12 mouse cellular contexts compared by ENCODE assay signal in the genomic region with DNA sequence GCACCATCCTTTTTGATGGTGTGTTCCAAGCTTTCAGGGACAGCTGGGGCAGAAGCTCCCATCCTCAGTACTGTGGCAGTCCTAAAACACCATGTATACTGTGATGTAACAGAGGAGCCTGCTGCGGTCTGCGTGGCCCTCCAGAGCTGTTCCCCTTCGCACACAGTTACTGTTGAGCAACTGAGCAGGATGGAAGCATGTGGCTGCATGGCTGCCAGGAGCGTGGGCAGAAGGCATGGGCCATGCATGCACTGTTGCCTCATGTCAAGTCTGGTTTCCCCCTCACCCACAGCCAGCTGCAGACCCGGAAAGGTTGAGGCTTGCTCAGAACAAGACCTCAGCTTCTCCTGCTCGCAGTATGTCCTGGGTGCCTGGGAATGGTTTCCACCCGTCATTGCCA. TPM values are rescaled to one million over a fixed set of nuclear protein-coding genes. Genes with fewer than 3 reads are reported as not detected.
DNase-seq lines count a peak whose midpoint lies in the region.
"Had no signal": no experiment of that assay in that cellular context is flagged by ENCODE, and none has a peak within 500 bp of the region (broad histone marks: within the 10 kb centered on the region; RNA-seq: fewer than 3 reads in every experiment).

No protein-coding gene starts in this region.

- intact Hi-C loops in left cerebral cortex, postnatal 25 days (cut with DNase I), result no loop called here
- intact Hi-C loops in heart, postnatal 36 days (cut with DNase I), result no loop called here

- DNase-seq in adrenal gland, adult 2 months, result peak; percentile 20
- DNase-seq in adrenal gland, postnatal 10 days, result no peak
- DNase-seq in lung, postnatal 4 days, result peak; percentile 47 to 51
- DNase-seq in lung, postnatal 10 days, result no peak
- peak; percentile 30 to 62 for DNase-seq in left cerebral cortex, postnatal 25 days (ENCODE audit: low spot score in 2 of 2)
- peak; percentile 30 to 32 for DNase-seq in right cerebral cortex, postnatal 36 days (ENCODE audit: low spot score in 2 of 2)
- DNase-seq in heart, postnatal 36 days, result no peak
- no peak for DNase-seq in urinary bladder, postnatal 4 days (ENCODE audit: low spot score in 2 of 2)
- DNase-seq: cerebellum, adult 8-10 months; kidney, postnatal 4 days; liver, embryonic 13.5 days; midbrain, embryonic 14.5 days had no signal

RNA-seq across cellular contexts. Expression of gene Oscp1, which starts 6.9 kb away (rescaled TPM):
- 10 to 100 TPM in 1 of 2 experiments, 1 to 10 TPM in 1; 9.5 to 10.9 TPM for total RNA-seq in adrenal gland, adult 2 months (2021)
- polyA plus RNA-seq in adrenal gland, adult 2 months (2012; rRNA removed), result 1.6 and 2.1 TPM in 2 replicates
- 10 to 100 TPM in 1 of 2 experiments, 1 to 10 TPM in 1; 8.2 to 11.2 TPM for total RNA-seq in adrenal gland, postnatal 10 days (2021)
- total RNA-seq in left cerebral cortex, postnatal 25 days (2021), result 10 to 100 TPM; 45.5 to 55.8 TPM
- 1 to 10 TPM; 2.5 to 2.7 TPM for total RNA-seq in heart, postnatal 36 days (2021)

RNA-seq across cellular contexts. Expression of gene Mrps15, which starts 18.5 kb away (rescaled TPM):
- total RNA-seq in adrenal gland, adult 2 months (2021), result 100 to 1,000 TPM in 1 of 2 experiments, 10 to 100 TPM in 1; 77.2 to 112 TPM
- polyA plus RNA-seq in adrenal gland, adult 2 months (2012; rRNA removed), result 196 TPM in 2 replicates
- total RNA-seq in adrenal gland, postnatal 10 days (2021), result 10 to 100 TPM; 72.3 to 78.8 TPM
- 10 to 100 TPM; 43.0 to 49.4 TPM for total RNA-seq in left cerebral cortex, postnatal 25 days (2021)
- total RNA-seq in heart, postnatal 36 days (2021), result 10 to 100 TPM; 79.5 to 82.5 TPM

RNA-seq across cellular contexts. Expression of gene Lsm10, which starts 31.2 kb away (rescaled TPM):
- 10 to 100 TPM; 23.4 to 30.7 TPM for total RNA-seq in adrenal gland, adult 2 months (2021)
- polyA plus RNA-seq in adrenal gland, adult 2 months (2012; rRNA removed), result 29.3 and 32.5 TPM in 2 replicates
- 10 to 100 TPM; 18.2 to 23.2 TPM for total RNA-seq in adrenal gland, postnatal 10 days (2021)
- 10 to 100 TPM; 13.1 to 14.8 TPM for total RNA-seq in left cerebral cortex, postnatal 25 days (2021)
- total RNA-seq in heart, postnatal 36 days (2021), result 10 to 100 TPM; 14.5 to 16.4 TPM

RNA-seq across cellular contexts. Expression of gene Stk40, which starts 38.5 kb away (rescaled TPM):
- 10 to 100 TPM; 43.0 to 56.0 TPM for total RNA-seq in adrenal gland, adult 2 months (2021)
- 33.2 and 33.5 TPM in 2 replicates for polyA plus RNA-seq in adrenal gland, adult 2 months (2012; rRNA removed)
- total RNA-seq in adrenal gland, postnatal 10 days (2021), result 10 to 100 TPM; 48.4 to 53.0 TPM
- total RNA-seq in left cerebral cortex, postnatal 25 days (2021), result 10 to 100 TPM; 33.9 to 35.6 TPM
- total RNA-seq in heart, postnatal 36 days (2021), result 10 to 100 TPM; 33.6 to 41.5 TPM

RNA-seq across cellular contexts. Expression of gene Csf3r, which starts 40.9 kb away (rescaled TPM):
- total RNA-seq in adrenal gland, adult 2 months (2021), result 1 to 10 TPM; 1.5 to 1.6 TPM
- polyA plus RNA-seq in adrenal gland, adult 2 months (2012; rRNA removed), result 3.1 TPM in 2 replicates
- 1 to 10 TPM; 1.4 to 1.9 TPM for total RNA-seq in adrenal gland, postnatal 10 days (2021)
- 1 to 10 TPM; 4.6 to 4.8 TPM for total RNA-seq in left cerebral cortex, postnatal 25 days (2021)
- 1 to 10 TPM in 1 of 2 experiments, under 1 TPM in 1; 1.00 to 1.6 TPM for total RNA-seq in heart, postnatal 36 days (2021)

Comparison
In these comparisons a context has a peak if more than half of its experiments do, and no peak if none do; other contexts are left out.
1. DNase-seq: peak in adrenal gland, adult 2 months (single experiment), lung, postnatal 4 days (2 of 2), left cerebral cortex, postnatal 25 days (2 of 2) and right cerebral cortex, postnatal 36 days (2 of 2); none in adrenal gland, postnatal 10 days (single experiment), lung, postnatal 10 days (single experiment), heart, postnatal 36 days (0 of 2) and urinary bladder, postnatal 4 days (0 of 2).